Mouse (Mus musculus) forebrain, postnatal 0 days (tissue): Measurements from ENCODE around the gene Pdia6. TPM values are rescaled to one million over a fixed set of nuclear protein-coding genes. Genes with fewer than 3 reads are reported as not detected.

ENCODE experiments used
- ATAC-seq: fragments of 200-750 bp; cut with Nextera tagmentation; 2 replicates; pipeline ENCODE4 v1.8.0; 2017; ENCODE audit warnings: mild to moderate bottlenecking, moderate library complexity
- DNase-seq: peaks from one replicate; pipeline ENCODE4 v3.0.0-alpha.2; 2015
- H3K27ac ChIP-seq: fragments of 300-500 bp; sonication (generic); 2 replicates; pipeline ENCODE4 v1.5.1; 2014; ENCODE audit warnings: low read depth, mild to moderate bottlenecking, antibody characterized with exemption, low read length, moderate library complexity, mixed read lengths
- H3K27me3 ChIP-seq: fragments of 300-500 bp; sonication (generic); 2 replicates; pipeline ENCODE4 v1.6.1; 2014; ENCODE audit warnings: mild to moderate bottlenecking, low read length, mixed read lengths; ENCODE audit not compliant: insufficient read depth
- H3K36me3 ChIP-seq: fragments of 300-500 bp; sonication (generic); 2 replicates; pipeline ENCODE4 v1.6.1; 2014; ENCODE audit warnings: mild to moderate bottlenecking, moderate library complexity; ENCODE audit not compliant: insufficient read depth
- H3K4me1 ChIP-seq: fragments of 300-500 bp; sonication (generic); 2 replicates; pipeline ENCODE4 v1.6.1; 2014; ENCODE audit warnings: antibody characterized with exemption; ENCODE audit not compliant: insufficient read depth
- H3K4me2 ChIP-seq: fragments of 300-500 bp; sonication (generic); 2 replicates; pipeline ENCODE4 v1.6.1; 2014; ENCODE audit warnings: low read depth, mild to moderate bottlenecking, moderate library complexity
- H3K4me3 ChIP-seq: fragments of 300-500 bp; sonication (generic); 2 replicates; pipeline ENCODE4 v1.5.1; 2014; ENCODE audit warnings: low read depth, low read length, mixed read lengths
- H3K9ac ChIP-seq: fragments of 300-500 bp; sonication (generic); 2 replicates; pipeline ENCODE4 v1.6.1; 2014; ENCODE audit warnings: mild to moderate bottlenecking
- H3K9me3 ChIP-seq: fragments of 300-500 bp; sonication (generic); 2 replicates; pipeline ENCODE4 v1.6.1; 2016; ENCODE audit warnings: low read length
- CTCF ChIP-seq: sonication (generic); IDR thresholded peaks from 2 replicates; pipeline ENCODE4 v1.5.1; 2016; ENCODE audit warnings: antibody characterized with exemption, control low read depth, low read depth
- WGBS: fragments of 180-500 bp; shearing (Covaris S2); extraction: QIAGEN DNeasy Blood & Tissue Kit; methylation state at CpG from one replicate; pipeline ENCODE4 v1.1.7; 2014; 5-methylcytosine and 5-hydroxymethylcytosine counted together
- polyA plus RNA-seq: library from polyadenylated mRNA; unstranded; fragments of >200 nt; fragmentation: Nextera tagmentation; extraction: Ambion mirVana; gene quantifications from 2 replicates; pipeline ENCODE4 v1.2.1, GENCODE M21; 2015
- total RNA-seq: library from RNA; depleted of rRNA; stranded (reverse); fragments of >200 nt; gene quantifications from 2 replicates; pipeline ENCODE4 v1.2.3, GENCODE M21; 2014

Gene Pdia6
- total and polyA plus RNA-seq, 2 experiments from 2014 or later, result 152 to 223 TPM

- H3K4me2 ChIP-seq, result no peak overlapping the region
- no peaks in the 10 kb centered on the region for H3K36me3 ChIP-seq
- DNase-seq (peak; percentile 84), ATAC-seq (peak; percentile 94)
- 58% methylated on average over 4 of the region's 4 CpGs for whole genome bisulfite sequencing
- H3K9ac ChIP-seq, result no peak overlapping the region
- no peaks in the 10 kb centered on the region for H3K9me3 ChIP-seq
- H3K4me1 ChIP-seq, result peaks cover 21% of the 10 kb centered on the region; the same call in 1 of the 2 replicates
- H3K27me3 ChIP-seq, result no peaks in the 10 kb centered on the region
- H3K27ac ChIP-seq, result peak overlapping the region; percentile 69
- H3K4me3 ChIP-seq, result no peak overlapping the region
- no peak for TF ChIP-seq CTCF
Measured at GRCm38 (mm10) chr12:17227903-17228302, 38.4 kb upstream of the Pdia6 start.

- H3K4me1 ChIP-seq, result peaks cover 12% of the 10 kb centered on the region; the same call in 1 of the 2 replicates
- H3K36me3 ChIP-seq, result no peaks in the 10 kb centered on the region
- no peak for ATAC-seq
- no peak overlapping the region for H3K9ac ChIP-seq
- no peak overlapping the region for H3K4me3 ChIP-seq
- no peaks in the 10 kb centered on the region for H3K27me3 ChIP-seq
- DNase-seq, result no peak
- H3K4me2 ChIP-seq, result no peak overlapping the region
- 77% methylated on average over 5 of the region's 5 CpGs for WGBS
- no peaks in the 10 kb centered on the region for H3K9me3 ChIP-seq
- H3K27ac ChIP-seq, result no peak overlapping the region
- TF ChIP-seq CTCF, result no peak
Measured at GRCm38 (mm10) chr12:17230581-17230980, 35.8 kb upstream of the Pdia6 start.

GRCm38 (mm10) chr12:17231513-17231912 lies 34.8 kb upstream of the Pdia6 start:
- no peaks in the 10 kb centered on the region for H3K9me3 ChIP-seq
- peaks cover 10% of the 10 kb centered on the region; the same call in 1 of the 2 replicates for H3K4me1 ChIP-seq
- H3K36me3 ChIP-seq, result no peaks in the 10 kb centered on the region
- 86% methylated on average over 14 of the region's 14 CpGs for WGBS
- no peaks in the 10 kb centered on the region for H3K27me3 ChIP-seq
- TF ChIP-seq CTCF, result no peak
- no peak overlapping the region for H3K4me3 ChIP-seq
- no peak overlapping the region for H3K4me2 ChIP-seq
- H3K9ac ChIP-seq, result no peak overlapping the region
- no peak for DNase-seq
- no peak for ATAC-seq
- no peak overlapping the region for H3K27ac ChIP-seq

- ATAC-seq, result peak; percentile 54
- no peaks in the 10 kb centered on the region for H3K27me3 ChIP-seq
- H3K4me1 ChIP-seq, result no peaks in the 10 kb centered on the region
- no peak overlapping the region for H3K9ac ChIP-seq
- H3K36me3 ChIP-seq, result no peaks in the 10 kb centered on the region
- no peak for DNase-seq
- 26% methylated on average over 11 of the region's 11 CpGs for WGBS
- H3K27ac ChIP-seq, result no peak overlapping the region
- H3K9me3 ChIP-seq, result no peaks in the 10 kb centered on the region
- no peak overlapping the region for H3K4me3 ChIP-seq
- TF ChIP-seq CTCF, result no peak
- no peak overlapping the region for H3K4me2 ChIP-seq
Measured at GRCm38 (mm10) chr12:17235535-17236313, 30.6 kb upstream of the Pdia6 start.

- no peaks in the 10 kb centered on the region for H3K27me3 ChIP-seq
- H3K4me3 ChIP-seq, result no peak overlapping the region
- H3K27ac ChIP-seq, result 0 out of 2 replicates have a peak overlapping the region, but pooled peaks have one; percentile 10
- H3K9ac ChIP-seq, result no peak overlapping the region
- no peak overlapping the region for H3K4me2 ChIP-seq
- DNase-seq (no peak), ATAC-seq (peak; percentile 80)
- no peaks in the 10 kb centered on the region for H3K36me3 ChIP-seq
- no peak for TF ChIP-seq CTCF
- H3K4me1 ChIP-seq, result no peaks in the 10 kb centered on the region
- no peaks in the 10 kb centered on the region for H3K9me3 ChIP-seq
- 26% methylated on average over 12 of the region's 12 CpGs for WGBS
Measured at GRCm38 (mm10) chr12:17238588-17239427, 27.5 kb upstream of the Pdia6 start.

- ATAC-seq, result no peak
- TF ChIP-seq CTCF, result no peak
- 0 out of 2 replicates have a peak overlapping the region, but pooled peaks have one; percentile 10 for H3K27ac ChIP-seq
- no peaks in the 10 kb centered on the region for H3K36me3 ChIP-seq
- no peak overlapping the region for H3K9ac ChIP-seq
- no peaks in the 10 kb centered on the region for H3K9me3 ChIP-seq
- H3K4me1 ChIP-seq, result no peaks in the 10 kb centered on the region
- H3K4me2 ChIP-seq, result no peak overlapping the region
- DNase-seq, result no peak
- H3K4me3 ChIP-seq, result no peak overlapping the region
- H3K27me3 ChIP-seq, result no peaks in the 10 kb centered on the region
Measured at GRCm38 (mm10) chr12:17239428-17239688, 27.0 kb upstream of the Pdia6 start.

GRCm38 (mm10) chr12:17241016-17241415 lies 25.3 kb upstream of the Pdia6 start:
- WGBS, result 71% methylated on average over 2 of the region's 2 CpGs
- Histone ChIP-seq H3K27me3 (no peaks in the 10 kb centered on the region), H3K9ac (no peak overlapping the region), H3K27ac (no peak overlapping the region), H3K9me3 (no peaks in the 10 kb centered on the region), H3K4me2 (no peak overlapping the region), H3K4me1 (no peaks in the 10 kb centered on the region), H3K4me3 (no peak overlapping the region), H3K36me3 (no peaks in the 10 kb centered on the region)
- DNase-seq, result no peak
- no peak for TF ChIP-seq CTCF
- ATAC-seq, result no peak
